In genomic region chr2:139380285-139380684, GRCm38 (mm10) we compare ENCODE assay signal across 27 mouse cellular contexts.
"Had no signal": no experiment of that assay in that cellular context is flagged by ENCODE, and none has a peak within 500 bp of the region (broad histone marks: within the 10 kb centered on the region; RNA-seq: fewer than 3 reads in every experiment).

No protein-coding gene starts in this region.

- H3K9ac ChIP-seq: heart, embryonic 13.5 days; heart, embryonic 15.5 days; hindbrain, embryonic 13.5 days; hindbrain, embryonic 15.5 days; kidney, embryonic 15.5 days; limb, embryonic 13.5 days; limb, embryonic 15.5 days; liver, embryonic 13.5 days; liver, embryonic 15.5 days; liver, postnatal 0 days had no signal

- H3K36me3 ChIP-seq: heart, embryonic 10.5 days; heart, embryonic 13.5 days; heart, embryonic 15.5 days; hindbrain, embryonic 13.5 days; hindbrain, embryonic 15.5 days; kidney, embryonic 15.5 days; limb, embryonic 13.5 days; limb, embryonic 15.5 days; liver, embryonic 13.5 days; liver, embryonic 15.5 days had no signal

- H3K4me3 ChIP-seq: heart, embryonic 10.5 days; heart, embryonic 13.5 days; heart, embryonic 15.5 days; hindbrain, embryonic 13.5 days; hindbrain, embryonic 15.5 days; kidney, embryonic 15.5 days; limb, embryonic 13.5 days; limb, embryonic 15.5 days; liver, embryonic 13.5 days; liver, embryonic 15.5 days had no signal

- H3K27me3 ChIP-seq: heart, embryonic 13.5 days; heart, embryonic 15.5 days; hindbrain, embryonic 13.5 days; hindbrain, embryonic 15.5 days; kidney, embryonic 15.5 days; limb, embryonic 13.5 days; limb, embryonic 15.5 days; liver, embryonic 13.5 days; liver, embryonic 15.5 days had no signal

- H3K4me1 ChIP-seq: heart, embryonic 10.5 days; heart, embryonic 13.5 days; heart, embryonic 15.5 days; hindbrain, embryonic 13.5 days; hindbrain, embryonic 15.5 days; kidney, embryonic 15.5 days; limb, embryonic 13.5 days; limb, embryonic 15.5 days; liver, embryonic 13.5 days; liver, embryonic 15.5 days had no signal

- ATAC-seq: hindbrain, postnatal 0 days; intestine, embryonic 16.5 days; liver, postnatal 0 days had no signal

- H3K4me2 ChIP-seq: heart, embryonic 13.5 days; heart, embryonic 15.5 days; hindbrain, embryonic 13.5 days; hindbrain, embryonic 15.5 days; kidney, embryonic 15.5 days; limb, embryonic 13.5 days; limb, embryonic 15.5 days; liver, embryonic 13.5 days; liver, embryonic 15.5 days had no signal

- H3K9me3 ChIP-seq: heart, embryonic 10.5 days; heart, embryonic 13.5 days; heart, embryonic 15.5 days; hindbrain, embryonic 13.5 days; hindbrain, embryonic 15.5 days; kidney, embryonic 15.5 days; limb, embryonic 13.5 days; limb, embryonic 15.5 days; liver, embryonic 13.5 days; liver, embryonic 15.5 days had no signal

- H3K27ac ChIP-seq: heart, embryonic 10.5 days; heart, embryonic 13.5 days; heart, embryonic 15.5 days; hindbrain, embryonic 13.5 days; hindbrain, embryonic 15.5 days; hindbrain, postnatal 0 days; kidney, embryonic 15.5 days; kidney, postnatal 0 days; limb, embryonic 13.5 days; limb, embryonic 15.5 days; liver, embryonic 13.5 days; liver, embryonic 15.5 days had no signal

- DNase-seq: gastrocnemius, postnatal 25 days; heart, adult 18-20 months; heart, postnatal 14 days; heart, postnatal 36 days; kidney, adult 11 months; kidney, adult 2 months; kidney, adult 9 months; kidney, postnatal 14 days; kidney, postnatal 36 days; layer of hippocampus, adult 9-11 months; layer of hippocampus, postnatal 36 days; left cerebral cortex, postnatal 4 days; liver, embryonic 13.5 days; liver, postnatal 0 days; lung, adult 2 months had no signal
